Mouse (Mus musculus) neural tube, embryonic 15.5 days (tissue): ENCODE measurements at regions not wholly inside any gene's neighbourhood (a gene's known extent, or its start where the extent isn't known, plus 50 kb on each side); places are given as distances from the start of the nearest gene placed in this dataset.

Source experiments
- ATAC-seq: fragments of 200-750 bp; cut with Nextera tagmentation; 2 replicates; pipeline ENCODE4 v1.8.0; 2017; ENCODE audit warnings: mild to moderate bottlenecking, moderate TSS enrichment, moderate library complexity; ENCODE audit not compliant: low FRiP score
- H3K27ac ChIP-seq: fragments of 300-500 bp; sonication (generic); replicated peaks from 2 replicates; pipeline ENCODE4 v1.5.1; 2015; ENCODE audit warnings: mild to moderate bottlenecking, inconsistent platforms
- H3K27me3 ChIP-seq: fragments of 300-500 bp; sonication (generic); replicated peaks from 2 replicates; pipeline ENCODE4 v1.6.1; 2015; ENCODE audit warnings: inconsistent platforms
- H3K36me3 ChIP-seq: fragments of 300-500 bp; sonication (generic); 2 replicates; pipeline ENCODE4 v1.6.1; 2015; ENCODE audit warnings: inconsistent platforms
- H3K4me1 ChIP-seq: fragments of 300-500 bp; sonication (generic); 2 replicates; pipeline ENCODE4 v1.6.1; 2015; ENCODE audit warnings: inconsistent platforms
- H3K4me2 ChIP-seq: fragments of 300-500 bp; sonication (generic); 2 replicates; pipeline ENCODE4 v1.6.1; 2015; ENCODE audit warnings: inconsistent platforms, mild to moderate bottlenecking, moderate library complexity
- H3K4me3 ChIP-seq: fragments of 300-500 bp; sonication (generic); replicated peaks from 2 replicates; pipeline ENCODE4 v1.5.1; 2015; ENCODE audit warnings: mild to moderate bottlenecking, inconsistent platforms
- H3K9ac ChIP-seq: fragments of 300-500 bp; sonication (generic); replicated peaks from 2 replicates; pipeline ENCODE4 v1.6.1; 2015; ENCODE audit warnings: mild to moderate bottlenecking, inconsistent platforms
- H3K9me3 ChIP-seq: fragments of 300-500 bp; sonication (generic); replicated peaks from 2 replicates; pipeline ENCODE4 v1.6.1; 2016; ENCODE audit warnings: inconsistent platforms
- WGBS: fragments of 180-500 bp; shearing (Covaris S2); methylation state at CpG from one replicate; pipeline ENCODE4 v1.1.7; 2015; ENCODE audit warnings: mixed read lengths; 5-methylcytosine and 5-hydroxymethylcytosine counted together

DNA sequence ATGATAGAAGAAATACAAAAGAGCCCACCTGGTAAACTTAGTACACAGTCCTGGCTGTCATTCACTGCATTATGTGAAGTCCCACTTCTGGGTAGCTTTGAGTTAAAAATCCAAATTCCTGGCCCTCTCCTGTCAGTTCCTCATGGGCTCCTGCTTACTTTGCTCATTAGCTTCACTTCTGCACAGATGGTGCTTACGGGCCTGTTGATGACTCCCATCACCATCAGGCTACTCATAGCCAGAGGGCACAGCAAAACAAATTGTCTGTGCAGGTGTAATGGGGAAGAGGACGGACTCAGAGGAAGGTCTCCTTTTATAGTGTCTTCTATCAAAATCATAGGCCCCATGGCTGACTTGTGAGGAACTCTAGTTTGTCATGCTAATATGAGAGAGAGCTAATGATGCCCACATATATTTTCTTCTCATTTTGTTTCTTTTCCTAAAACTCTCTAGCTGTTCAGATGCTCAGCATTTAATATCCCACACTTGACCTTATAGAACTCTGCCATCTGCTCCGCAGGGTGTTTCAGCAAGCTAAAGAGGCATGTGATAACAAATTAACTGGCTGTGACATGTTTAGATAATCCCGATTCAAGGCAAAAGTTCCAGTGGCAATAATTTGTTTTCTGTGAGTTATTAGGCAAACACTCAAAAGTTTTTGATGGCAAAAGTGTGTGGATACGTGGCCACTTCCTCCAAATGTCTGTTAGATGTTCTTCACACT is 536.5 kb upstream of the Slit2 start:
- 36% methylated on average over 5 of the region's 5 CpGs for WGBS
- Histone ChIP-seq H3K9ac (no peak overlapping the region), H3K4me1 (no peaks in the 10 kb centered on the region), H3K27me3 (no peaks in the 10 kb centered on the region), H3K36me3 (no peaks in the 10 kb centered on the region), H3K4me3 (no peak overlapping the region), H3K4me2 (no peak overlapping the region), H3K27ac (no peak overlapping the region), H3K9me3 (no peaks in the 10 kb centered on the region)
- no peak for ATAC-seq

DNA sequence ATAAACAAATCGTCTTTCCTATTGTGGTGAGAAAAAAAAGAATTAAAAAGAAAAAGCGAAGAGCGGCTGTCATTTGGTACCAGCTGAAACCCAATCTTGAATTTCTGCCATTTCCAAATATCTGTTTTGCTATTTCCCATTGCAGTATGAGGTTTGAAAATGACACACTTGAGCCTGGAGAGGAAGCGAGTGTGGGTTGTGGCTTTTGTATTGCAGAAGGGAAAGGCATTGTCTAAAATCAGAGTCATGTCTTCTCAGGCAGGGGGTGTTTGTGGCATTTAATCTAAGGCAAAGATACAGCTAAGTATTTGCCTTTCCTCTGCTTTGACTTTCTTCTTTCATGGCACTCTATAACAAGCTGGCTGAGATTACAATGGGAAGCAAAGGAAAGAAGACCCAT is 518.1 kb upstream of the Slit2 start:
- no peak overlapping the region for H3K4me3 ChIP-seq
- no peaks in the 10 kb centered on the region for H3K4me1 ChIP-seq
- no peaks in the 10 kb centered on the region for H3K36me3 ChIP-seq
- WGBS, result 95% methylated on average over 4 of the region's 4 CpGs
- ATAC-seq, result no peak
- H3K27me3 ChIP-seq, result no peaks in the 10 kb centered on the region
- no peak overlapping the region for H3K9ac ChIP-seq
- H3K9me3 ChIP-seq, result no peaks in the 10 kb centered on the region
- H3K27ac ChIP-seq, result no peak overlapping the region
- H3K4me2 ChIP-seq, result no peak overlapping the region

DNA sequence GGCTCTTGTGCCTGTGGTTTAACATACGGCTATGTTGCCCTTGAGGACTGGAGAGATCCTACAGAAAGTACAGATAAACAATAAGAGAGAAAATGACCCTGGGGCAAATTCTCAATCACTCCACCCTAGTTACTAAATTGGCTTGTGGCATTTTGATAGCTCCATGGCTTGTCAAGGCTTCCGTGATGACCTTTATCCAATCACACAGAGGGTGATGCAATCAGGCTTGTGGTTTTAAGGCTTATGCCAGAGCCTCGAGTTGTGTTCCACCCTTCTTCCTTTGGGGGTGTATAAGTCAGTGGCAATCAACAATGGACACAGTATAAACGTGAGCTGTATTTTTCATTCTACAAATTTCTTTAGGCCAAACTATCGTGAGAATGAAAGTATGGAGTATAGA is 513.5 kb upstream of the Slit2 start:
- Histone ChIP-seq H3K4me1 (no peaks in the 10 kb centered on the region), H3K27me3 (no peaks in the 10 kb centered on the region), H3K9me3 (no peaks in the 10 kb centered on the region), H3K4me2 (no peak overlapping the region), H3K36me3 (no peaks in the 10 kb centered on the region), H3K4me3 (no peak overlapping the region), H3K27ac (no peak overlapping the region), H3K9ac (no peak overlapping the region)
- WGBS, result 72% methylated on average over 5 of the region's 5 CpGs
- ATAC-seq, result no peak

DNA sequence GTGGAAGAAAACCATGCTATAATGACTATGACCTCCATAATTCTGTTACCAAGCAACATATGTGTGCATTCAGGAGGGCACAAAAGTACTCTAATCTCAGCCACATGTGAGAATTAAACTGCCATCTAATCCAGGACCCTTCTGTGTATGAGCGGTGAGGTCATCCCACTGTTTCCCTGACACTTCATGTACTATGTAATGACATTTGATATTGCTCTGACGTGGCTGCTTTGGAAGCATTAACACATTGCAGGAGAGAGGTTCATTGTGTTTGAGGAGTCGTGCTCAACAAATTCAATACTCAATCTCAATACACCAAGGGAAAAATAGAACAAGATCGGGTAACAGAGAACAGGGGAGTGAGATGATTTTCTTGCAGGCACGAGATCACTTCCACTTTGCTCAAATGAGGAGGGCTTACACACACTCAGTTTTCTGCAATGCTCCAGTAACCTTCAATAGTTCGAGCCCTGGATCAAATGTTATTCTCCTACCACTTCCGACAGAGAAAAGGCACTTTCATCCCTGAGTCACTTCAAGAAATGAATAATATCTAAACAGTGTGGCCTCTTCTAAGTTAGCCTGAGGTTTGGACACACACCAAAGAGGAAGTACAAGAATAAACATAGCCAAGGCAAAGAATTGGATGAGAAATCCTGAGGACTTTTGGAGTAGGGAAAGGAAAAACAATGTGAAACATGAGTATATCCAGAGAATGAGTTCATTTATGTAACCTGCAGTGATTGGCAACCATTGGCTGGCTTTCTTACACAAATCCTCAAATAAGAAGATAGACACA is 510.7 kb upstream of the Slit2 start:
- H3K4me2 ChIP-seq, result no peak overlapping the region
- no peaks in the 10 kb centered on the region for H3K27me3 ChIP-seq
- no peak overlapping the region for H3K27ac ChIP-seq
- no peaks in the 10 kb centered on the region for H3K36me3 ChIP-seq
- no peaks in the 10 kb centered on the region for H3K9me3 ChIP-seq
- 78% methylated on average over 7 of the region's 7 CpGs for WGBS
- H3K9ac ChIP-seq, result no peak overlapping the region
- H3K4me1 ChIP-seq, result no peaks in the 10 kb centered on the region
- H3K4me3 ChIP-seq, result no peak overlapping the region
- ATAC-seq, result no peak

DNA sequence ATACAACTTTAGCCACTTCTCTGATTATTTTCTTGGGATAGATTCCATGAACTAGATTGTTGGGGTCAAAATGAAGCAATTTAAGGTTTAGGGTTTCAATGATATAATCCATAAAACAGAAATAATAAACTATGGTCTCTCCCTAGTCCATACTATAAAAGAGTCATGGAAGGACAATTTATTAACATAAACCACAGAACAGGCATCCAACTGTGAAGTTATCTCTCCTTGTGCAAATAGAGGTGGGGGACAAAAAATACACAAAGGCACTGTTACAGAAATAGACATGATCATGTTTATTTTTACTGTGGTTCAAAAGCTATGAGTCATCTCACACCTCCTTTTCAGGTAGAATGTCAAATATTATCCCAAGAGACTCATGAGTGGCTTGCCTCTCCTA is 503.0 kb upstream of the Slit2 start:
- Histone ChIP-seq H3K4me3 (no peak overlapping the region), H3K4me1 (no peaks in the 10 kb centered on the region), H3K9ac (no peak overlapping the region), H3K9me3 (no peaks in the 10 kb centered on the region), H3K4me2 (no peak overlapping the region), H3K27me3 (no peaks in the 10 kb centered on the region), H3K36me3 (no peaks in the 10 kb centered on the region), H3K27ac (no peak overlapping the region)
- no peak for ATAC-seq

DNA sequence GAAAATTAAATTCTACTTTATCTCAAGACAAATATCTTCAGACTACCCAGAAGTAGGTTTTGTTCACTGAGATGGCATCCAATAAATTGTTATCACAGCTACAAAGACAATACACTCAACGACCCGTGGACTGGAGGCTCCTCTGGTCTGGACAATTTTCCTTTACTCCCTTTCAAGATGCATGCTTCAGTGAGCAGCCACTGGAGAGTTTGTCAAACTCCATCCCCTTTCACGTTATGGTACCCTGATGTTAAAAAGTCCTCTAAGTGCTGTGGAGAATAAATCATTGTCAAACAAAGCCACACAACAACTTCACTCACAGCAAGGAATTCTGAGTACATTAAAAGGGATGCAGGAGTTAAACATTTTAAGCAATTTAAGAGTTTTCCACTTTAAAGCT is 486.7 kb upstream of the Slit2 start:
- H3K4me1 ChIP-seq, result no peaks in the 10 kb centered on the region

DNA sequence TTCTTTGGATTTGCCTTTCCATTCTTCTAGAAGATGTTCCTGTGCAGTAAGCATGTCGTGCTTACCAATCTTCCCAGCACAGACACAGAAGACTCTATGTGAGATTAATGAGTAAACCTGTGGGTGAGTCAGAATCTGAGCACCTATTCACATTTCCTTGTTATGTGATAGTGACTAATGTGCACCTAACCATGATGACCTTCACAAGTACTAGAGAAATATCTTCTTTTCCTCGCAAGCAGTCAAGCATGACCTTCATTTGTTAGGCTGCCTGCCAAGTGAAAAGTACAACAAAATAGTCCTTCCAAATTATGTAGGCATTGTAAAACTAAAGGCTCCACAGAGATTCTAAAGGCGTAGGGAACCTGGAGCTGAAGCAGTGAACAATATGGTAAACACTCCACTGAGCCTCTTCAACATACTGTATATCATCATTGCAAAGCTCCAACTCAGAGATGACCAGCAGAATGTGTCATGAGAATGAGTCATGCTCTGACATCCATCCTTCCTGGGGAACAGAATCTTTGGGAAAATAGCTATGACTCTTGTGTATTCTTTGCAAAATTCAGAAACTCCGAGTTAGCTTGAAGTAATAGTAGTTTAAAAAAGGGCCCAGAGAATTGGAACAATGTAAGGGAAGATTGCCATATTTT is 480.0 kb upstream of the Slit2 start:
- no peaks in the 10 kb centered on the region for H3K9me3 ChIP-seq
- H3K4me3 ChIP-seq, result no peak overlapping the region
- no peak overlapping the region for H3K9ac ChIP-seq
- no peak overlapping the region for H3K4me2 ChIP-seq
- no peaks in the 10 kb centered on the region for H3K36me3 ChIP-seq
- no peak for ATAC-seq
- H3K4me1 ChIP-seq, result no peaks in the 10 kb centered on the region
- no peaks in the 10 kb centered on the region for H3K27me3 ChIP-seq
- H3K27ac ChIP-seq, result no peak overlapping the region
- 78% methylated on average over 4 of the region's 4 CpGs for WGBS

More for the DNA sequence above, 486.7 kb upstream of the Slit2 start:
- H3K9me3 ChIP-seq, result no peaks in the 10 kb centered on the region
- no peak overlapping the region for H3K27ac ChIP-seq
- ATAC-seq, result no peak
- no peaks in the 10 kb centered on the region for H3K27me3 ChIP-seq
- no peaks in the 10 kb centered on the region for H3K36me3 ChIP-seq
- no peak overlapping the region for H3K4me3 ChIP-seq
- H3K4me2 ChIP-seq, result no peak overlapping the region
- 8% methylated on average over 3 of the region's 3 CpGs for WGBS
- H3K9ac ChIP-seq, result no peak overlapping the region

DNA sequence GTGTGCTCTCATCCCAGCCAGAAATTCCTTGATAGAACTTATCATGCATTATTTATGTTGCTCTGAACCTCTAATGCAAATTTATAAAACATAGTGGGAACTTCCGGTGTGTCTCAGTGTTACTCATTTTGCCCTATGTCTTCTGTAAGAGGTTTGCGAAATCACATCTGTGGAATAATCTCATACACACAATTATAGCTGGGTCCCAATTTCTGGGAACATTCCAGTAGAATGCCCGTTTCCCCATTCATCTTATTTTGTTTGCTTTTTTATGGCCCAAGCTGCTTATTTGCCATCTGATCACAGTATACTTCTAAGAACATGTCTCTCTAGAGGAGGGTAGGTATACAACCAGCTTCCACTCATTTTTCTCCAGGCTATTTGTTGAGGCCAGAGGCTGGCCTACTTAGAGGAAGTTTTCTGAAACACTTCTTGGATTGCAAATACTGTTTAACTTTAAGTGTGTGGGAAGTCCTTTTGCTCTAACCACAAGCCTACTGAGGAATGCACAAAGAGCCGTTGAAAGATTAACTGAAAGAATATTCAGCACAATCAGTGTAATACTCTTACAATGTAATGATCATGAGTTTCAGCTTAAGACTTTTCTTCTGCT is 474.1 kb upstream of the Slit2 start:
- ATAC-seq, result no peak
- H3K9me3 ChIP-seq, result no peaks in the 10 kb centered on the region
- no peaks in the 10 kb centered on the region for H3K36me3 ChIP-seq
- H3K27ac ChIP-seq, result no peak overlapping the region
- H3K4me1 ChIP-seq, result no peaks in the 10 kb centered on the region
- H3K9ac ChIP-seq, result no peak overlapping the region
- H3K27me3 ChIP-seq, result no peaks in the 10 kb centered on the region
- H3K4me3 ChIP-seq, result no peak overlapping the region
- WGBS, result 77% methylated on average over 4 of the region's 4 CpGs
- H3K4me2 ChIP-seq, result no peak overlapping the region

DNA sequence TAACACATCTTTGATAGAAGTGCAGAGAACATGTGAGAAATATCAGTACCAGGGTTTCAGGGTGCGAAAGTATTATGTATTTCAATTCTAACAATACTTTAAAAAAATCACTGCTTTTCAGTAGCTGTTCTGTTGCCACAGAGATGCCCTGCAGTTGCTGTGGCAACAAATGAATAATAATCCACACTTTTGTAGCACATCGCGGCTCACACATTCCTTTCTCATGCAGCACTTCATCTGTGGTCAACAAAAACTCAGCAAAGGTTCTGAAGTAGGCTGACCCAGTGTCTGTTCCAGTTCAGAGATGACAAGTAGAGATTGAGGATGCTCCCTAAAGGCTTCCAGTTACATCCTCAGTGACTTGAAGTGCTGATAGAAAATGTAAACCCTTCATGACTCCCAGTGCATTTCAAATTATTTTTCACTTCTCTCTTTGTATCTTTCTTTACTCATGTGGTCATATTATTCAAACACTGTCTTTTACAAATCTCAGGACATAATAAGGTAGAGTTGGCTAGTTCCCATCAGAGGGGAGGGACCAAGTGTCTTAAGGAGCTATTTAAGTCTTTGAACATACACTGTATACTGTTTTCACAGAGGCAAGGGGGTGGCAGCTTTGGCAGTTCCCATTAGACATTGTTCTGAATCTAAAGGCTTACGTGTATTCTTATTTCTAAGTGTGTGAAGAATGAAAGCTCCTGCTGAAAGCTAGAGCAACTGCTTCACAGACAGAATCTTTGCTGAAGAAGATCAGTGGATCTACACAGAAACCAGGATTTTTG is 460.6 kb upstream of the Slit2 start:
- no peak for ATAC-seq
- WGBS, result 26% methylated on average over 4 of the region's 4 CpGs

DNA sequence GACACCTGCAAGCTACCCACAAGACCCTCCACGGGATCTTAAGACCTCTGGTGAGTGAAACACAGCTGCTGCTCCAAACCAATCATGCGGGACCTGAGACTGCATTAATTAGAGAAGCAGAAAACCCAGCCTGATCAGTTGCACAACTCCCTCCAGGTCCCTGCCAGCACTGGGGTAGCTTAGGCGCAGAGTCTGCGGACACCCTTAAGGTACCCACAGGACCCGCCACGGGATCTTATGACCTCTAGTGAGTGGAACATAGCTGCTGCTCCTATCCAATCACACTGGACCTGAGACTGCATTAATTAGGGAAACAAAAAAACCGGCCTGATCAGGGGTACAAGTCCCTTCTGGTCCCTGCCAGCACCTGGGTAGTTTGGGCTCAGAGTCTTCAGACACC is 454.3 kb upstream of the Slit2 start:
- Histone ChIP-seq H3K9ac (no peak overlapping the region), H3K4me1 (no peaks in the 10 kb centered on the region), H3K9me3 (no peaks in the 10 kb centered on the region), H3K27ac (no peak overlapping the region), H3K27me3 (no peaks in the 10 kb centered on the region), H3K4me2 (no peak overlapping the region), H3K4me3 (no peak overlapping the region), H3K36me3 (no peaks in the 10 kb centered on the region)
- ATAC-seq, result no peak
- WGBS, result 91% methylated on average over 7 of the region's 7 CpGs

More for the DNA sequence above, 460.6 kb upstream of the Slit2 start:
- no peak overlapping the region for H3K4me2 ChIP-seq
- no peaks in the 10 kb centered on the region for H3K27me3 ChIP-seq
- H3K4me1 ChIP-seq, result no peaks in the 10 kb centered on the region
- no peaks in the 10 kb centered on the region for H3K36me3 ChIP-seq
- no peaks in the 10 kb centered on the region for H3K9me3 ChIP-seq
- H3K27ac ChIP-seq, result no peak overlapping the region
- H3K9ac ChIP-seq, result no peak overlapping the region
- H3K4me3 ChIP-seq, result no peak overlapping the region

DNA sequence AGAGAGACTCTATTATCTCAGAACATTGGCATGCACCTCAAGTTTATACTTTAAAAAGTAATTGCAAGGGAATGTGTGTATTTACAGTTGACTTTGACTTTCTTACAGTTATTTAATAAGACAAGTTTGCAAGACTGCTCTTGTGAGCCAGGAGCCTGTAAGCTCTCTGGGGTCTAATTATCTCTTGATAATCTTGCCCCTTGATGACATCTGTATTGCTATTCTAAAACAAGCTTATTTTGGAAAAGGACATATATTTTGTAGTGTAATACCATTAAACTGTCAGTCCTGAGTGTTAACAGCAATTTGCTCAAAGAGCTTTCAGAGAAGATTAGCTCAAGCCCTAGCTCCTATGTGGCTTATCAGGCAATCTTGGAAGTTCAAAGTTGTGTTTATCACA is 445.4 kb upstream of the Slit2 start:
- H3K4me1 ChIP-seq, result no peaks in the 10 kb centered on the region
- ATAC-seq, result no peak

More for the DNA sequence above, 445.4 kb upstream of the Slit2 start:
- H3K9ac ChIP-seq, result no peak overlapping the region
- H3K27me3 ChIP-seq, result no peaks in the 10 kb centered on the region
- H3K36me3 ChIP-seq, result no peaks in the 10 kb centered on the region
- H3K4me3 ChIP-seq, result no peak overlapping the region
- H3K9me3 ChIP-seq, result no peaks in the 10 kb centered on the region
- no peak overlapping the region for H3K27ac ChIP-seq
- H3K4me2 ChIP-seq, result no peak overlapping the region
